Mouse (Mus musculus) lung, embryonic 14.5 days (tissue): Measurements from ENCODE around the gene Tmem136. TPM values are rescaled to one million over a fixed set of nuclear protein-coding genes. Genes with fewer than 3 reads are reported as not detected.
A peak's percentile ranks its signal among the peaks of the same experiment; 100 is the strongest.
"Not testable (repeated sequence)": the region's sequence is repeated elsewhere in the genome, so short reads cannot be mapped to it uniquely, and the experiment has no call there.

Experiments used
- ATAC-seq: fragments of 200-750 bp; cut with Nextera tagmentation; 2 replicates; pipeline ENCODE4 v1.8.0; 2017; ENCODE audit warnings: mild to moderate bottlenecking, moderate TSS enrichment, moderate library complexity; ENCODE audit not compliant: insufficient read depth
- DNase-seq: peaks from one replicate; pipeline ENCODE4 v3.0.0-alpha.2; 2015
- H3K27ac ChIP-seq: fragments of 300-500 bp; sonication (generic); 2 replicates; pipeline ENCODE4 v1.5.1; 2014; ENCODE audit warnings: low read depth, mild to moderate bottlenecking, moderate library complexity
- H3K27me3 ChIP-seq: fragments of 300-500 bp; sonication (generic); 2 replicates; pipeline ENCODE4 v1.6.1; 2014; ENCODE audit warnings: low read length, control low read depth; ENCODE audit not compliant: insufficient read depth
- H3K36me3 ChIP-seq: fragments of 300-500 bp; sonication (generic); 2 replicates; pipeline ENCODE4 v1.6.1; 2014; ENCODE audit warnings: control low read depth; ENCODE audit not compliant: insufficient read depth
- H3K4me1 ChIP-seq: fragments of 300-500 bp; sonication (generic); 2 replicates; pipeline ENCODE4 v1.6.1; 2014; ENCODE audit warnings: antibody characterized with exemption, control low read depth; ENCODE audit not compliant: insufficient read depth
- H3K4me2 ChIP-seq: fragments of 300-500 bp; sonication (generic); 2 replicates; pipeline ENCODE4 v1.6.1; 2014; ENCODE audit warnings: mild to moderate bottlenecking
- H3K4me3 ChIP-seq: fragments of 300-500 bp; sonication (generic); 2 replicates; pipeline ENCODE4 v1.5.1; 2014; ENCODE audit warnings: low read depth, low read length
- H3K9ac ChIP-seq: fragments of 300-500 bp; sonication (generic); 2 replicates; pipeline ENCODE4 v1.6.1; 2014
- H3K9me3 ChIP-seq: fragments of 300-500 bp; sonication (generic); 2 replicates; pipeline ENCODE4 v1.6.1; 2016; ENCODE audit warnings: low read depth, low read length, control low read depth
- CTCF ChIP-seq: IDR thresholded peaks from 2 replicates; pipeline ENCODE4 v1.5.1; 2016; ENCODE audit warnings: antibody characterized with exemption, low read depth
- WGBS: fragments of 180-500 bp; shearing (Covaris S2); extraction: QIAGEN DNeasy Blood & Tissue Kit; methylation state at CpG from one replicate; pipeline ENCODE4 v1.1.7; 2014; 5-methylcytosine and 5-hydroxymethylcytosine counted together
- polyA plus RNA-seq: library from polyadenylated mRNA; unstranded; fragments of >200 nt; fragmentation: Nextera tagmentation; extraction: Ambion mirVana; gene quantifications from 2 replicates; pipeline ENCODE4 v1.2.1, GENCODE M21; 2014

Gene Tmem136
- polyA plus RNA-seq, 1 experiment from 2014 or later: 5.3 TPM

- Histone ChIP-seq H3K4me1 (no peaks in the 10 kb centered on the region), H3K36me3 (no peaks in the 10 kb centered on the region), H3K27me3 (no peaks in the 10 kb centered on the region), H3K4me2 (no peak overlapping the region), H3K27ac (no peak overlapping the region), H3K9me3 (no peaks in the 10 kb centered on the region), H3K9ac (no peak overlapping the region), H3K4me3 (no peak overlapping the region)
- 25% methylated on average over 1 of the region's 1 CpGs for WGBS
- ATAC-seq (no peak), DNase-seq (no peak)
- TF ChIP-seq CTCF: peak; percentile 40
Measured at GRCm38 (mm10) chr9:43122379-43122778, 6.0 kb upstream of the Tmem136 start.

GRCm38 (mm10) chr9:43121948-43122347, 5.6 kb upstream of the Tmem136 start:
- WGBS: 87% methylated on average over 2 of the region's 2 CpGs

DNA sequence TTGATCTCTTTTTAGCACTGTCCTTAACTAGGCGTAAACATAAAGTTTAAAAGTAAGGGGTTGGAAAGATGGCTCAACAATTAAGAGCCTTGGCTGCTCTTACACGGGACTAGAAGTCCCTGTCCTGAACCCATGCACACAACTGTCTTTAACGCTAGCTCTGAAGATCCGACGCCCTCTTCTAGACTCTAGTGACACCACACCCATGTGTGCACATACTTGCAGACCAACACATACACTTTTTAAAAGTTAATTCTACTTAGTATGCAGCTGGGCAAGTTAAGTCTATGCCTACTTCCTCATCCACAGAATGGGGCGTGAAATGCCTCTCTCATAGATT, 597 bp upstream of the Tmem136 start:
- Histone ChIP-seq H3K9ac (no peak overlapping the region), H3K36me3 (no peaks in the 10 kb centered on the region), H3K27me3 (no peaks in the 10 kb centered on the region), H3K9me3 (no peaks in the 10 kb centered on the region), H3K4me3 (no peak overlapping the region), H3K27ac (no peak overlapping the region), H3K4me1 (peaks cover 5% of the 10 kb centered on the region), H3K4me2 (peak overlapping the region; percentile 89)
- DNase-seq (no peak), ATAC-seq (no peak)
- TF ChIP-seq CTCF: no peak
- WGBS: 76% methylated on average over 6 of the region's 6 CpGs

More at GRCm38 (mm10) chr9:43121948-43122347, 5.6 kb upstream of the Tmem136 start:
- not testable (repeated sequence) for DNase-seq, H3K4me1 ChIP-seq, H3K36me3 ChIP-seq, ATAC-seq, H3K9ac ChIP-seq, H3K27ac ChIP-seq, H3K27me3 ChIP-seq, H3K9me3 ChIP-seq, H3K4me3 ChIP-seq, H3K4me2 ChIP-seq

DNA sequence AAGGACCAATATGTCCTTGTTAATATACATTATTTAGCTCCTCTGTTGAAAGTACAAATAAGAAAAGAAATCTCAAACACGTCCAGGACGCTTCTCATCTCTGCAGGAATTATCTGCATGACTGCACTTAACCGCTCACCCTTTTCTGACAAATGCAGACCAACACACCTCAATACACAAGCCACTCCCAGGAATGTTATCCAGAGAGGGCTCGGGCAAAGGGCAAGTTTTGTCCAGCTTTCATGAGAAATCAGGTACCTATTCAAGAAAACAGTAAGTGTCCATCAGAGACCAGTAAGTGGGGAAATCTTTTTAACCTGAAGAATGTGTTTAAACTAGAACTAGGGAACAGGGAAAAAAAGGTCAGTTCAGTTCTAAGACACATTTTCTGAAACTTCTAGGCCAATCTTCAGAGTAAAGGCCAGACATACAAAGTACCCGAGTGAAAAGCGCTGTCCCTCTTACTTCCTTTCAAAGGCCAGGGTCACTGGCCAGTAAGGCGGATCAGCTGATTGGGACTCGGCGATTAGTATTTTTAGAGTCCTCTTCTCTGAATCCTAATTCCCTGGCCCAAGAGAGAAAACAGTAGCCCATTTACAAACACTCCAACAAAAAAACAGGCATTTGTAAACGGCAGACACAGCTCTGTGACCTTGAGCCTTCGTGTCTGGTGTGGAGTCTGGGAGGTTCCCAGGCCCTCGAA, 788 bp downstream of the Tmem136 start:
- no peak for TF ChIP-seq CTCF
- 30% methylated on average over 12 of the region's 12 CpGs for WGBS
- Histone ChIP-seq H3K36me3 (0 out of 2 replicates have a peak, but pooled peaks cover under 1% of the 10 kb centered on the region), H3K9ac (peak overlapping the region; percentile 69), H3K9me3 (no peaks in the 10 kb centered on the region), H3K4me2 (peak overlapping the region; percentile 89), H3K4me1 (peaks cover 5% of the 10 kb centered on the region), H3K27ac (no peak overlapping the region), H3K27me3 (no peaks in the 10 kb centered on the region), H3K4me3 (peak overlapping the region; percentile 73)
- ATAC-seq: no peak
- no peak for DNase-seq

DNA sequence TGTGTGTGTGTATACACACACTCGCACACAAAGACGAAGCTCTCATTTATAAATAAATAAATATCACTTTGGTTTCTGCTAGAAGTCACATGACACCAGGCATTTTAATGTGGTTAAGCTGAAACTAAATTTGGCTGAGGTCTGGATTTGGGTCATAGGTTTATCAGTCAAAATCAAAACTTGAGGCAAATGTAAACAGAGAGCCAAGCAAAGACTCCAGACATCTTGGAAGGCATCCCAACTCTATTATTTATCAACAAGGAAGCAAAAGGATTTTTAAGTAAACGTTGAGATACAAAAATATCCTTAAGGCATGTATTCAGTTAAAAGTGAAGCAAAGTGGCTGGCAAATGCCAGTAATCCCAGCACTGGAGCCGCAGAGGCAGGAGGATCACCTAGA, 1.5 kb downstream of the Tmem136 start:
- 58% methylated on average over 4 of the region's 4 CpGs for WGBS
- Histone ChIP-seq H3K4me3 (no peak overlapping the region), H3K27ac (no peak overlapping the region), H3K36me3 (0 out of 2 replicates have a peak, but pooled peaks cover 2% of the 10 kb centered on the region), H3K27me3 (no peaks in the 10 kb centered on the region), H3K4me2 (no peak overlapping the region), H3K4me1 (peaks cover 5% of the 10 kb centered on the region), H3K9ac (no peak overlapping the region), H3K9me3 (no peaks in the 10 kb centered on the region)
- ATAC-seq: no peak
- peak; percentile 81 for DNase-seq
- no peak for TF ChIP-seq CTCF

DNA sequence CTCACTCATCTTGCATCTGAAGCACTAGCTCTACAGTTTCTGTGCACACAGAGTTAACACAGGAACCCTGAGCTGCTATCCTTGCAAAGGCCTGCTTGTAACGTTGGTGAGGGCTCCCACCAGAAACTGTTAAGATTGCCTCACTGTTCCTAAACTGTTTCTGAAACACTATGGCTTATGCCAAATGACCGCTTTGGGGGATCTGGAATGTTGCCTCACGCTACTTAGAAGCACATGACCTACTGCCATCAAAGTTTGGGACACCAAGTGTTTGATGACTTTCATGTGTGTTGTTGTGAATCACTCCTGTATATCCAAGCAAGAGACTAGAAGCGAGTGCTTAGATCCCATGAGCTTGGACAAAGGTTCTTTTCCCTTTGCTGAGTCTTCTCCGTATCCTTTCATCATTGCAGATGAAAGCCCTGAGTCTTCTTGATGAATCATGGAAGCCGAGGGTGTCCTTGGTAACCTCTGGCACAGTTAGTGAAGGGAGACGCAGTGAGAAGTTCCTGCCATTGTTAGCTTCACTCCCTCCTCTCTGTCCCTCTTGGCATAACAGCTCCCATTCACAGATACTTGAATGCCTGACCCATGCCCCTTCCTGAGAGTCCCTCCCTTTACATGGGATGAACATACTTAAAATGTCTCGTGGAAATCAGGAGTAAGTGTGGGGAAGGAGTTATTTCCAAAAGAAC, 5.9 kb downstream of the Tmem136 start:
- H3K9ac ChIP-seq: no peak overlapping the region
- no peaks in the 10 kb centered on the region for H3K9me3 ChIP-seq
- no peak overlapping the region for H3K27ac ChIP-seq
- 84% methylated on average over 8 of the region's 8 CpGs for WGBS
- peaks cover 2% of the 10 kb centered on the region; the same call in 1 of the 2 replicates for H3K4me1 ChIP-seq
- DNase-seq: no peak
- no peak overlapping the region for H3K4me2 ChIP-seq
- no peak for ATAC-seq
- TF ChIP-seq CTCF: no peak
- H3K27me3 ChIP-seq: no peaks in the 10 kb centered on the region
- no peak overlapping the region for H3K4me3 ChIP-seq
- H3K36me3 ChIP-seq: 0 out of 2 replicates have a peak, but pooled peaks cover 2% of the 10 kb centered on the region

DNA sequence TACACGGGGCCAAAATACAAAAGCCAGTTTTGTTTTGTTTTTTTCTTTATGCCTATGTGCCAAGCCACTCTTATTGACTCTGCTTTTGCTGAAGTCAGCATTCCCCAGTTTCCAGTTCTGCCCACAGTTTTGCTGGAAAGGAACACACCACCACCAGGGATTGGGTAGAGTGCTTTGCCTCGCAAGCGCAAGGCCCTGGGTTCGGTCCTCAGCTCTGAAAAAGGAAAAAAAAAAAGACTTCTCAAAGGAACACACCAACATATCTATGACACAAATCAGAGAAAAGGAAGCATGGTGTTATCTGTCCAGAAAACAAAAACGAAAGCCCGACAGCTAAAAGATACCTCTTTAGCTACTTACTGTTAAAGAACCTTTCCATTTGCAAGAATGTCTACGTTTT, 7.2 kb downstream of the Tmem136 start:
- Histone ChIP-seq H3K27ac (no peak overlapping the region), H3K36me3 (0 out of 2 replicates have a peak, but pooled peaks cover 2% of the 10 kb centered on the region), H3K9me3 (no peaks in the 10 kb centered on the region), H3K4me1 (no peaks in the 10 kb centered on the region; the same call in 1 of the 2 replicates), H3K4me2 (no peak overlapping the region), H3K27me3 (no peaks in the 10 kb centered on the region), H3K9ac (no peak overlapping the region), H3K4me3 (no peak overlapping the region)
- no peak for ATAC-seq
- 89% methylated on average over 7 of the region's 7 CpGs for WGBS
- TF ChIP-seq CTCF: no peak
- DNase-seq: no peak
